Mouse (Mus musculus) cerebellum, adult 9-10 months (tissue): ENCODE data around the gene Hrh1.

Source experiments
- DNase-seq: peaks from one replicate; pipeline ENCODE4 v3.0.0; 2022

Hrh1 gene

DNA sequence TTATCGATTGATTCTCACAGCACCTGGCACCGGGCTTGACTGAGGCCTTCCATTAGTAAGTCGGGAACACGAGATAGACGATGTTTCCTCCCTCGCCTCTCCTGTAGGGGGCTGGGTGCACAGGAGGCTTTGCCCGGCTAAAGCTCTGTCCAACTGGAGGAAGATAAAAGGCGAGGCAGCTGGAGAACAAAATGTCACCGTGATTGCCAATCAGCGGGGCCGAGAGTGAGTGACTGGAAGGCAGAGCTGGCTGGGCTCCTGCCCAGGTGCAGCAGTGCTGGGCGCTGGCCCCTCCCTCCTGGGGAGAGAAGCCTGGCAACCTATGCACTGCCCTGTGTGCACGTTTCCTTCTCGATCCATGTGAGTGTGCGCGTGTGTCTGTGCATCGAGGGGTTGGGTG, 10.5 kb downstream of the Hrh1 start:
- DNase-seq = no peak

DNA sequence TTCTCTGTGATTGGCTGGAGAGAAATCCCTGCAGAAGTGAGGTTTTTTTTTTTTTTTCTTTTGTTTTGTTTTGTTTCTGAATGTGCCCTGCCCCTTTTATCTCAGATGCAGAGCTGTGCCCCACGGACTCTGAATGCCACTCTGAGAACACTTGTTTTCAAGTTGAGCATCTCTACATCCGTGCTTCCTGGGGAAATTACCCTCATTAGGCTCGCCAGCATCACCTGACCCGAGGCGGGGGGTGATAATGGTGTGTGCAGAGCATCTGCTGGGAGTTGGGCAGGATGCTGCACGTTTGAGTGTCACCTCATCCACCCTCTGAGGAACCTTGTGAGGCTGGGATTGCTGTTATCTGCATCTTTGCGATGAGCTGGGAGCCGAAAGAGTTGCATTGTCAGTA, 14.2 kb downstream of the Hrh1 start:
- DNase-seq = no peak

DNA sequence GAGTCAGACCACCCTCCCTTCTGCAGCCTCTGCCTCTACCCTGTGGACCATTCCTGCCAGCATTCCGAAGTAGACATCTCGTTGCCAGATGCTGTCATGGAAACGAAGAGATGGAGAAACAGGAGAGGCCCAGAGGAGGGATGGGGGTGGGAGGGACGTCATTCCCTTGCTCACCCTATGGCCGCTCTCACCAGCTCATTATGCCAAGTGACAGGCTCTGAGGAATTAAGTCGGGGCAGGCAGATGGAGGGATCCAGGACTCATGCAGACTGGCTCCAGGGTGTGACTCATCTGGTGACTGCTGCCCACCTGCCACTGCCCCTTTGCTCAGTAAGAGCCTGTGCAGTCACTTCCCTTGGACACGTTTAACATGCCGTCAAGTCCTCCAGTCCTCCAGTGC, 16.8 kb downstream of the Hrh1 start:
- no peak for DNase-seq

DNA sequence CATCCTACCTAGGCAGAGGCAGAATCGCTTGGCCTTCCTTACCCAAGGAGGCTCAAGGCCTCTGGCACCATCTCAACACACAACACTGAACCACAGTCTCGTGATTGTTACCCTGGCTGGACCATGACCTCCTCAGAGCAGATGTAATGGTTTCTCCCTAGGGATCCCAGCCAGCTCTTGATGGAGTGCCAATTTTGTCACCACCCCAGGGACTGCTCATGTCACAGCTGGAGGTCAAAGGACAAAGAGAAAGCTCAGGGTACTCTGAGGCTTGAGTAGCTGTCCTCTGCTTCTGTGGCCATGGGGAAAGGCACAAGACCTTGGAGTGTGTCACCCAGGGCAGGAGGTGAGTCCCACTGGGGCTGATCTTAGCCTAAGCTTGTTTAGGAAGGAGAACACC, 20.3 kb downstream of the Hrh1 start:
- DNase-seq = no peak

DNA sequence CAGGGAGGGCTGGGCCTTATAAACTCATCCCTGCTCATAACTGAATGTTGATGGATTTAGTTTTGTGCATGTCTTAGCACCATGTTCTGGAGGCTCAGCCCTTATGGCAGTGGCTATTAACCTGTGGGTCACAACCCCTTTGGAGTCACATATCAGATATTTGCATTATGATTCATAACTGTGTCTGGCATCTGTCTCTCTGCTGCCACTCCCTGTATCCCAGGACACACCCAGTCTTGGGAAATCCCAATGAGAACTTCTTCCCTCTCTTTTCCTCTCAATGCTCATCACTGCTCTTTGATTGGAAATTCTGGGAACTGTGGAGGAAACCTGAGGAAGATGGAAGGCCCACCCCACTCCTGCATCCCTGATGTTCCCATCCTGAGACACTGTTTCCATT, 23.3 kb downstream of the Hrh1 start:
- DNase-seq = no peak

DNA sequence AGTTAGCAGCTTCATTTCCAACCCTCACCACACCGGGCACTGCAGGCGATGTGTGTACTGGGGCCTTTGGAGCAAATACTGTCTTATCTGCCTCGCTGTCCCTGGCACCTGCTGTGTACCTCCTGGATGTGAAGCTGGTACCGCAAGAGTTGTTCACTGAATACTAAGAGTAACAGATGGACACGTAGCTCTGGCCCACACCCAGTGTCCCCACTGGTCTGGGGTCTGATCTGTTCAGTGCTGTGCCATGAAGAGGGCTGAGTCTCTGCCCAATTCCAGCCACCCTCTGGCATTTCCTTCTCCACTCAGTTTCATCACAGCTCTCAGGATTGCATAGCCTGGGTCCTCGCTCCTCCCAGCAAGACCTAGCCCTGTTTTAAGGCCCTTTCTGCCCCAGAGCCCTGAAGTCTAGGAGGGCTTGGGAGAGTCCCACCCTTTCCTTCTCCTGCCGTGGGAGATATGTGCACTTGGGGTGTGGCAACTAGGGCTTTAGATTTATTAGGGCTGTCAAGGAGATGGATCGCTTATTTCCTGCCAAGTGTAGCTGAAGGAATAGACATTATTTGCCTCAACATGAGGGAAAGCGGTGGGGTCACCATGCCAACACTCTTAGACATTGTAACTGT, 25.4 kb downstream of the Hrh1 start:
- DNase-seq = no peak

DNA sequence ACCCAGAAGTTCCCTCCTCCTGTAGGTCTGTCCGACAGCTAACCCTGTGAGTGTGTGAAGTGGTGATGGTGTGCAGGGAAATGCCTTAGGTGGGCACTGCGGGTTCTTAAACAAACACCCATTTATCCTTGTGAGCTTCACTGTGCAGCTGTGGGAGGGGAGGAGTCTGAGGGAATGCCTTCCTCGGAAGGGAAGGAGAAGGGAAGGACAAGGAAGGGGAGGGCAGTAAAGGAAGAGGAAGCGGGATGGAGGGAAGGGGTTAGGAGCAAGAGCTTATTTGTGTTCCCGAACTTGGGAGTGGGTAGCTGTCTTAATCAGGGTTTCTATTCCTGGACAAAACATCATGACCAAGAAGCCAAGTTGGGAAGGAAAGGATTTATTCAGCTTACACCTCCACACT, 27.6 kb downstream of the Hrh1 start:
- DNase-seq = no peak

DNA sequence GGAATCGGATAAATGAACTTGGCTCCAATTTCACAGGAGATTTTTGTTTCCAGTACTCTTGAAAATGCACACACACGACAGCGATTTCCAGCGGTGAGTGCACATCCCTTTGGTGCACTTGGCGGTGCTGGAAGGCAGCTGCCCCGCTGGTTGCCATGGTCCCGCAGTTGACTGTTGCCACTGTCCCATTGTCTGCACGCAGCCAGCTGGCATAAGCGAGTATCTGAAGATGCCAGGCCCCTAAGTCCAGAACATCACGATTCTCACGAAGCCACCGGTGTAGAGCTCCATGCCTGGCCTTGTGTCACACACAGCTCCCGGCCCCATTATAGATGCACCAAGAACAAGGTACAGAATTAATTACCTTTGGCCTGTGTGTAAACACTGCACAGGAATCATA, 29.9 kb downstream of the Hrh1 start:
- DNase-seq = no peak

DNA sequence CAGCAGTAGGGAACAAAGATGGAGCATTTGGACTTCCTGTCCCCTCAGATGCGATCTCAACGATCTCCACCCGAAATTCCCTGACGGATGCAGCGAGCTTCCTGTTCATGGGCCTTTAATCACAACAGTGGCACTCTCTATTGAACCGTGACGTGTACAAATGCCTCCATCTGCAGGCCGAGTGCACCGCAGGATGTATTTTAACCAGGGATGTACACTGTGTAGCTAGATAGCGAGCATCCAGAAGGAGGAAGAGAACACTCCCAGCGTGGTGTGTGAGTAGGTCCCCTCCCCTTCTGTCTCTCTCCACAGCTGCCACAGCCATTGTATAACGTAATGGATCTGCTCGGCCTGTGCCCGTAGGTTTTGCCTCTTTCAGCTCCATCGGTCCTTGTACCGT, 31.1 kb downstream of the Hrh1 start:
- DNase-seq = no peak

DNA sequence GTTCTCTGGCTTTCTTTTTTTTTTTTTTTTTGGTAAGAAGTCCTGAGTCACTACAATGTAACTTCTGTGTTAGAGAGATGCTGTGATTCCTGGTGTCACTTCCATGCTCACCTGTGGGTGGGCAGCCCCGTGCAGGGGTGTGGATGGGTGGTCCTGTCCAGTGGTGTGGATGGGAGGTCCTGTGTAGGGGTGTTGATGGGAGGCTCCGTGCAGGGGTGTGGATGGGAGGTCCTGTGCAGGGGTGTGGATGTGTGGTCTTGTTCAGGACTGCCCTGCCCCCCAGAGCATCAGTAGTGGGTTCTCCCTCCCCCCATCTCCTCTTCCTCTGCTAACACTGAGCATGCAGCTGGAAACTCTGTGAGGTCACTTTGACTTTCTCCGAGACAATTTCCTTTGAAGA, 34.9 kb downstream of the Hrh1 start:
- DNase-seq = no peak

DNA sequence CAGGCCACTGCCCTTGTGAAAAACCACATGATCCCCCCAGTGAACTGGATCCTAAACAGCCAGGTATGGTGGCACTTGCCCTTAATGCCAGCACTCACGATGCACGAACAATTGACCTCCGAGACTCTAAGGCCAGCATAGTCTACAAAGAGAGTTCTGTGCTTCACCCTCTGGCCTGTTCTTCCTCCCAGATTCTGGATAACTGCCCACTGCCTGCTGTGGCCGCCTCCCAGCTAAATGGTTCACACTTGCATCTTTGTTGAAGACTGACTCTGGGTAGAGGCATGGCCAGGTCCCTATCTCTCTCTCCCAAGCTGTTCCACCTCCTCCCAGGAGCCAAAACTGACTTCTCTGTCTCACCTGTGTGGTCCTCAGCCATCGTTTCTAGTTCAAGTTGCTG, 36.8 kb downstream of the Hrh1 start:
- peak; percentile 6 for DNase-seq

DNA sequence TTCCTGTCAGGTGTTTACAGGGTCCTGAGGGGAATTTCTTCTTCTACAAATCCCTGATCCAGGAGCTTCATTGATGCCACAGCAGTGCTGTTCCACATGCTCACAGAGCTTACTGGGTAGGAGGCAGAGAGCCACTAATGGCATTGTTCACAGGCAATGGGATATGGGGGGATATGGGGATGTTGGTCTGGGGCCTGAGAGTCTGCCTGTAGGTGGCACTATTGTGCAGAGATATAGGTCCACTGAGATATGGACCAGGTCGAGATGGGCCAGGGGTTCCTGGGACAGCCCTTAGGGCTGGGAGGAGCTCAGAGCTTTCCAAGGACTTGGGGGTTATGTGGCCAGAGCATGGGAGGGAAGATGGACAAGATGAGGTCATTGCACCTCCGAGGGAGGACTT, 42.6 kb downstream of the Hrh1 start:
- DNase-seq = no peak

DNA sequence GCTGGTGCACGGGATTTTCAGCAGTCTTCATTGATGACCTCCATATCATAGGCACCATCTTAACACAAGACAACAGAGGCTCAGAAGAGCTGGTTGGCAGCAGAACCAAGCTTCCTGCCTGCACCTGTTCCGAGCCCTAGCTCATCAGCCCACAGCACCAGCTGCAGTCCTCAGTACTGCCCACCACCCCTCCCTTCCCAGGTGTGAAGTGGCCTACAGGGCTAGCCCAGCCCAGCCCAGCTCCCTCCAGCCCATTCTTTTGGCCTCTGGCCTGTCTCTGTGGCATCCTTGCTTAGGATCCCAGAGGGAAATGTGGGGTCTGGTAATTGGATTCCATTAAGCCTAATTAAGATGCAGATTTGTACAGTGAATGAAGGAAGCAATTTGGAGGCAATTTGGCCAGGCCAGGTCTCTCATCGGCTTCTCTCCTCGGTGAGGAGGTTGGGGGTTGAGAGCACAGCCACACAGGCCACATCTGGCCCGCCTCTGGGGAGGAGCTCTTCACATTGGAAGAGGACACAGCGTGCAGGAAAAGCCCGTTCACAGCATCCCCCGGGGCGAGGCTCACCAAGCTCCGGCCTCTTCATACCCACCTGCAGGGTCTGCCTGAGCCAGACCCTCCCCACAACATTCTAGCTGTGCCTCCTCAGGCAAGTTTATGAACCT, 43.2 kb downstream of the Hrh1 start:
- DNase-seq = no peak

DNA sequence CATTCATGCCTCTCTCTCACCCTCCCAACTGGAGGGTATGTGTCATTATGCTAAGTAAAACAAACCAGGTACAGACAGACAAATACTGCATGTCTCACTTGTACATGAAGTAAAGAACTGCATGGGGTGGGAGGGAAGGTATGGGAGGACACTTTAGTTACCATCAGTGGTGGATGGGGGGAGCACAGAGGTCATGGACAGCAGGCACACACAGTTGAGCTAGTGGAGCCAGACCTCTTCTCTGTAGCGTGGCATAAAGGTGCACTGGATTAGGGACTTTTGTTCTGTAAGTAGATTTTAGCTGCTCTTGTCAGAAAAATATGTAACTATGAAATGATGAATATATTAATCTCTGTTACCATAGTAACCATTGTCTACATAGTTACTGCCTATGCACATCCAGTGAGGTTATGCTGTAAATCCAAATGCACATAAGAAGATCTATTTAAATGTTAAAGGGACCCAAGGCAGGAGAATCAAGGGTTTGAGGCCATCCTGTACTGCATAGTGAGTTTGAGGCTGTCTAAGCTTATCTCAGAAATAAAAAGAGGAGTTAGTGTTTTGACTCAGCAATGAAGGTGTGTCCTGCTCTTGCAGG, 46.6 kb downstream of the Hrh1 start:
- DNase-seq = no peak

DNA sequence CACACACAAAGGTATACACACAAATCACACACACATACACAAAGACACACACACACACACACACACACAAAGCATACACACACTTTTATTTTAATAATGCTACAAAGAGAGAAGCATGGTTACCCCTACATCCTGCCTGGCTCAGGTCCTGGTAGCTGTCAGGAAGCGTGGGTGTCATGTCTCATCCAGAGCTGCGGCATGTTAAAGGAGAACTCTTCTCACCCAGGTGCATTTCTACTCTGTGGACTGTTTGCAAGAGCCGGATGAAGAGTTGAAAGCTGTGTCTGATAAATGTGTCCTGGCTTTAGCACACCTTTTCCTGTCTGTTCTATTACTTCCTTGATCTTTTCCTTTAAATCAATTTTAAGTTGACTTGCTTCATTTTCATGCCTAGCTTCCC, 47.2 kb downstream of the Hrh1 start:
- no peak for DNase-seq

DNA sequence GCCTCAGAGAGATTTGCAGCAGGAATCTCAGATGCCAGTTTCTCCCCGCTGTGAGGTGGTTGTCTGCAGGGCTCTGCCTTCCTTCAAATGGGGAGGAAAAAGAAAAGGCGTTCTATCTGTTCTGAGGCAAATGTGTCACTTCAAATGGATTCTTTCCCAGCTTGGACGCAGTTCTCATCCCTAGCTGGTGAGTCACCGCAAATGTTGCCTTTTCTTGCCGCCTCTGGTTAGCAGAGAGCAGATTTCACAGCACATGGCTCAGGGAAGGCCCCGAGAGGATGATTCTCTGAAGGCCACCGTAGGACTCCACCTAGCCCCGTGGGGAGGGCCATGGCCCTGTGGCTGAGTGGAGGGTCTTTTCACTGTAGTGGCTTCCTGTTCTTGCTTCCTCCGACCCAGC, 51.2 kb downstream of the Hrh1 start:
- no peak for DNase-seq

DNA sequence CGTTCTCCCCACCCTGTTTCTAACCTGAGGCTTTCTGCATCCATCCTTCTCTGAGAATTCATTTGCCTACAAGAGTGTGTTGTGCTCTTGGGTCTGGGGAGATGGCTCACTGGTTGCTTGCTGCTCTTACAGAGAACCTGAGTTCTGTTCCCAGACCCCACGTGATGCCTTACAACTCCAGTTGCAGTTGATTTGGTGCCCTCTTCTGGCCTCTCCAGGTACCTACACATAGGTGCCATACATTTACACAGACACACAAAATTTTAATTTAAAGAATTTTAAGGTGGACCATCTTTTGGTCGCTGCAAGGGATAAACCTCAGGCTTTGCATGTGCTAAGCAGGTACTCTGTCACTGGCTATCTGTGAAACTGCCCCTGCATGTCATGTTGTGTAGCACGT, 57.5 kb downstream of the Hrh1 start:
- no peak for DNase-seq

DNA sequence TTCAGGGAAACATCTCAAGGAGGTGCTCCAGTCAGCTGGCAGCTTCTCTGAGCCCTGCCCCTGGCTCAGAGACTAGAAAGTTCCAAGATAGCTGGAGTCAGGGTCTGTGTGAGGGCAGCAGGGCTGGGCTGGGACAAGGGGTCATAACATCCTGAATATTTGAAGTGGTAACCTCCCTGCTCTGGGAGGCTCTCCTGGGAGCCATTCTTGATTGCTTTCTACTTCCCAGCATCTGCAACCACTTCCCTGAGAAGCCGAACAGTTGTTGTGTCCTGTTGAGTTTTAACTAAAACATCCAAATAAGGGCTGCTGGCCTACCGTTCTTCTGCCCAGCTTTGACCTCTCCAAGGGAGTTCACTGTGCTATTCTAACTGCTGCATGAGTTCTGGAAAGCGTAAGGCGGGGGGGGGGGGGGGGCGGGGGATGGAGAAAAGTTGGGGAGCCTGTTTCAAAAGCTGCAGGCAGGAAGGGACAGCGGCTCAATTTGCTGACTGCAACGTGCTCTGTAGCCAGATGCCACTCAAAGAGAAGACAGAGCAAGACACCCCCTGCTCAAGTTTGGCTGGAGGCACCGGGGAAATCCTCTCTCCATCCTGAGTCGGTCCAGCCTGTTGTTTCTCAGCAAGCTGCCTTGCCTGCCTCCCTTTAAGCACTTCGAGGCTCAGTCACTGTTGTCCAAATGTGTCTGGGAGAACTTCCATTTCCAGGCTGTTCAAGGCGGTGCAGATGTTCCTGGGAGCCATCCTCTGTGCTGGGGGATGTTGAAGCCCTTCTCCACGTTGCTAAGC, 58.7 kb downstream of the Hrh1 start:
- no peak for DNase-seq

DNA sequence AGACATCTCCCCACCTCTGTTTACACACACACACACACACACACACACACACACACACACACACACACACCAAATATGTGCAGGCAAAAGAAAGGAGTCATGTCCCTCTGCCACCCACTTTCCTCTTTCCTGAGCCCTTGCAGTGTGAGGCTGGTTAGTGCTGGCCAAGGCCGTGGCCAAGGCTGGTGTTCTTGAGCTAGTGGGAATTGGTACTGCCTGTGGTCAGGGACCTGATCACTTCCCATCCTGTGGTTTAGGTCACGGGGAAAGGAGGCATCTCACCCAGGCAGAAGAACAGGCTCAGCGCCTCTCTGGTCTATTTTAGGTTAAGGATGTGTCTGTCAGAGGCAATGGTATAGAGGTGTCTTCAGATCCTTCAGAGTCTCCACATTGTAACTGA, 59.6 kb downstream of the Hrh1 start:
- no peak for DNase-seq

DNA sequence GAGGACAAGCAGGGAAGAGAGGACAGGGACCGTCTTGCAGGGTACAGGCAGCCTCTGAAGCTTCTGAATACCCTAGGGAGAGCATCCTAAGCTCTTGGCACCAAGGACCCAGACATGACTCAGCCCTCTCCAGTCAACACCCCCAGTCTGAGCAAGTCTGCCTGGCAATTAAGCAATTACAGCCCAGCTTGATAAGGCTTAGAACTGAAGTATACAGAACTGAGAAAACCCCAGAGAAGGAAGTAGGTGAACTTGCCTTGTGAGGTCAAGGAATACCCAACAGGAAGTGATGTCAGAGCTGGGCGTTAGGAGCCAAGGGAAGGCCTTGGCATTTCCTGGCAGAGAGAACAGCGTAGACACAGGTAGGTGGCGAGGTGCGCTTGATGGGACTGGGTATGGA, 60.5 kb downstream of the Hrh1 start:
- DNase-seq = no peak

DNA sequence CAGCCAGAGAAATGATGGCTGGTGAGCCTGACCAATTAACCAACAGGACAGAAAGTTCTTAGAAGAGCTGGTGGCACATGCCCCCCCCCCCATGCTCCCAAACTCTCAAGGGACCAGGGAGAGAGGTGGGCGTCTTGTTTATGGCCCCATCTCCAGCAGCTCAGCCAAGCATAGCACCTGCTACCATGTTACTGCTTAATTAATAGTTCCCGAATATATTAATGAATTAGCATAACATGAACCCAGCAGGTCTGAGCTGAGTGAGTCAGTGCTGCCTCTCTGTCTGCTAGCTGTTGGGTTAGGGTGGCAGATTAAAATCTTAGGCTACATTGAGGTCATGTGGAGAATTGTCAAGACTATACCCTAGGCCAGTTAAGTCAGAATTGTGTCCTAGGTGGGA, 62.2 kb downstream of the Hrh1 start:
- no peak for DNase-seq

DNA sequence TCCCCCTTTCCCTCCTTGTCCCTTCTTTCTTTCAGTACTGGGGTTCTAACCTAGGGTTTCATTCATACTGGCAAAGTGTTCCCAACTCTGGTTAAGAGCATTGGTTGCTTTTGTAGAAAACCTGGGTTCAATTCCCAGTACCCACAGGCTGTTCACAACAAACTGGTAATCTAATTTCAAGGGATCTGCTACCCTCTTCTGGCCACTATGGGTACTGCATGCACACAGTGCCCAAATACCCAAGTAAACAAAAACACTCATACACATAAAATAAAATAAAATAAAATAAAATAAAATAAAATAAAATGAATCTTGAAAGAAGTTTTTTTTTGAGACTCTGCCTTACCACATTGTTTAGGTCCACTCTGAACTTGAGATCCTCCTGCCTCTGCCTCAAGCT, 63.8 kb downstream of the Hrh1 start:
- DNase-seq = no peak

DNA sequence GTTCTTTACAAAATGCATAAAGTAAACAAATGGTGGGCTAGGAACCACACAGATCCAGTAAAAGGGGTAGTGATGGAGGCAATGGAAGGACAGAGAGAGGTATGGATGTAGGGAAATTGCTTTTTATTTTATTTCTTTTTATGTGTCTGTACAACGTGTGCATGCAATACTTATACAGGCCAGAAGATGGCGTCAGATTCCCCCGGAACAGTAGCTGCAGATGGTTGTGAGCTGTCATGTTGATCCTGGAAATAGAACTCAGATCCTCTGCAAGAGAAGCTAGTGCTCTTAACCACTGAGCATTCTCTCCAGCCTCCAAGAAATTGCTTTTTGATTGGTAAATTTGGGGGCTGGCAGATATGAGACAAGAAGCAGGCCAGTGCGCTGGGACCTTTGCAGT, 65.0 kb downstream of the Hrh1 start:
- DNase-seq = peak; percentile 5

DNA sequence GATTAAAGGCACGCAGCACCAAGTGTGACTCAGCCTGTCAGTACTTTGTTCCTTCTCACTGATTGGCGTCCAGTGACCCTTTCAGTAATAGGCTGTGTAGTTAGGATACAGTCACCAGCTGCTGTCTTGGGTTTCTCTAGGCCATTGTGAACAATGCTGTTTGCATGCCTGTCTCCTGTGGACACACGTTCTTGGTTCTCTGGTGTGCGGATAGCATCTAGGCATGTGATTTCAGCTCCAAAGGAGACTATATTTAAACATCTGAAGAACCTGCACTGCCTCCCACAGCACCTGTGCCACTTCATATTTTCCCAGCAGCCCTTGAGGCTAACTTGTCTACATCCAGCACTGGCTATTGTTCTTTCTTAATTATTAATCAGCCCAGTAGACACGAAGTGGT, 75.8 kb downstream of the Hrh1 start:
- no peak for DNase-seq
